Mouse (Mus musculus): Measurements from ENCODE around the gene Rras2.

DNA sequence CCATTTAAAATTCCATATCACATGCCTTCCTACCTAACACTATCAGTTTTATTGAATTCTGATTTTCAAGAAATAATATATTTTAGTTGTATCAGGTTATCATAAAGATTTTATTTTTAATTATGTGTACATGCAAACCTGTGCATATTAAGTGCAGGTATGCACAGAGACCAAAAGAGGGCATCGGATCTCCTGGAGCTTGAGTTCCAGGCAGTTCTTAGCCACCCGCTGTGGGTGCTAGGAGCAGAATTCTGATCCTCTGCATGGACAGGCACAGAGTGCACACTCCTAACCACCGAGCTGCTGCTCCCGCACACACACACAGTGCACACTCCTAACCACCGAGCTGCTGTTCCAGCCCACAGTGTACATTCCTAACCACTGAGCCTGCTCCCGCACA is 57.1 kb downstream of the Rras2 start:
- no peak for TF ChIP-seq EP300 (IDR thresholded peaks at IDR 0.05; ENCODE audit: low read depth)
- TF ChIP-seq CTCF (IDR thresholded peaks at IDR 0.05; ENCODE audit: low read depth) = no peak

All from liver, postnatal 0 days (tissue).